Mouse (Mus musculus) thymus, postnatal 0 days (tissue): Measurements from ENCODE around the gene Coa5. TPM values are rescaled to one million over a fixed set of nuclear protein-coding genes. Genes with fewer than 3 reads are reported as not detected.

Source experiments
- DNase-seq: peaks from one replicate; pipeline ENCODE4 v3.0.0-alpha.2; 2015; ENCODE audit warnings: low spot score
- polyA plus RNA-seq: library from polyadenylated mRNA; unstranded; fragments of >200 nt; fragmentation: Nextera tagmentation; extraction: Ambion mirVana; gene quantifications from 2 replicates; pipeline ENCODE4 v1.2.1, GENCODE M21; 2015

The Coa5 gene
- polyA plus RNA-seq, result 37.7 and 38.4 TPM in 2 replicates

DNA sequence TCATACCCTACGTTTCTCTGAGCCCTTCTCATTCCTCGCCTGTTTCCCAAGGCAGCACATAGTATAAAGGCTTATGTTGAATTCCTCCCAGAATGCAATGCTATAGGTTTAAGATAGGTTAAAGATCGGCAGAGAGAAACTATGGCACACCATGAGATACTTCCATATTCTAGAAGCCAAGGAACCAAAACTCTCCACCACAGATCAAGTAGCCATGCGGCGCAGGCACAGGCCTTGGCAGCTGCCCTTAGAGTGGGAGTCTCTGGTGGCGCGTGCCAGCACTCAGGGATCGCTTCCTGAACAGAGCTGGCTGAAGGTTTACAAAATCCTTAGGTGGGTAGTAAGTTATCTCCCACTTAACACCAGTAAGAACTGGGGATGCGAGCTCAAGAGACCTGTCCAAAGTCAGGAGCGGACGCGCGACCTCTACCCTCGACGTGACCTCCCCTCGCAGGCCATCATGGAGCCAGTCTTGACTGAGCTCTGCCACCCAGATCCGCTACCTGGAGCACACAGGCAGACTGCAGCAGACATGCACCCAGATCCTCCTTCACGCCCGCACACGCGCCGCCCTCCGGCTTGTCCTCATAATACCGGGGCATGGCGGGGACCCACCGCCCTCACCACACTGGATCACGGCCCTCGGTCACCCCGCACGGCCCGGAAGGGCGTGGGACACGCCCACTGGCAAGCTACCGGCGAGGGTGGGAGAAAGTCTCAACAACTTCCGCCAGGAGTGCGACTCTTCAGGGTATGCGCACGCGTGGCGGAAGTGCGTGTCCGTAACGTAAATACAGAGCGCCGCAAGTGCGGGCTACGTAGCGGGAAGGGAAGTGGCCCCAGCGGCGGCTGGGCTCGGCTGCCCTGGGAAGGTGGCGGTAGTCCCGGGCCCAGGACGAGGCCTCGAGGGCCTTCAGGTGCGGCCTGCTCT, at the start of gene Coa5, which contains the start of gene Unc50:
Coa5 (minus strand) TSS at position 738 of the 931 bp plus-strand sequence.
Unc50 (plus strand) TSS at position 774 of the 931 bp plus-strand sequence.
- peak; percentile 97 for DNase-seq

GRCm38 (mm10) chr1:37479074-37479473, 49.2 kb upstream of the Coa5 start:
- DNase-seq, result peak; percentile 83

DNA sequence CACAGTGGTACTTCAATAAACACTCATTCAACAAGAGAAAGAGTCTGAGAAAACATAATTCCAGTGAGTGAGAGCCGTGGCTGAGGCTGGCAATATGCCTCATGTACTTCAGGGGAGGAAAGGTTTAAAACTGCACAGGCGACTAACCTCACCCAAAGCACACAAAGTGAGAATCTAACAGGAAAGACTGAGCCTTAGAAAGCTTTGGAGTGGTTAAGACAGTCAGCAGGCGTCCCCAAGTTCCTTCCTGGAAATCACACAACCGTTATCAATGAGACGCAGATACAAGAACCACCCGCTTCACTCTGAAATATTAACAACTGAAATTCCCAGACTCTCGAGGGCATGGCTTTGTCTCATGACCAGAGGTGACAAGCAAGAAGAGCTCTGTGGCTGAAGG, 48.5 kb upstream of the Coa5 start:
- peak; percentile 43 for DNase-seq

GRCm38 (mm10) chr1:37477928-37478327, 48.0 kb upstream of the Coa5 start:
- DNase-seq, result peak; percentile 48

DNA sequence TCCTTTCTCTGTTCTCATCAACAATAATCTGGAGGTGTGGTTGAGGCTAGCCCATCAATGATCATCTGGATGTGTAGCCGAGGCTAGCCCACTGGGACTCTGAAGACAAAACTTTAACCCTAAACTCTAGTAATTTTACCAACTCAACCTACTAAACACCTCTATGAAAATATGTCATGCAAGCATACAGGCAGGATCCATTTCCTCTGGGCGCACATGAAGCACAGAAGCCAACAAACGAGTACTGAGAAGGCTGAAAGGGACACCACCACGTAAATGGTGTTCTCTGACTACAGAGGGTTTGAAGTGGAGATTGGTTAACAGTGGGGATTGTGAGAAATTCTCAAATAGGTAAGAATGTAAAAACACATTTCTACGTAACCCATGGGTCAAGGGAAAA, 47.3 kb upstream of the Coa5 start:
- peak; percentile 26 for DNase-seq

DNA sequence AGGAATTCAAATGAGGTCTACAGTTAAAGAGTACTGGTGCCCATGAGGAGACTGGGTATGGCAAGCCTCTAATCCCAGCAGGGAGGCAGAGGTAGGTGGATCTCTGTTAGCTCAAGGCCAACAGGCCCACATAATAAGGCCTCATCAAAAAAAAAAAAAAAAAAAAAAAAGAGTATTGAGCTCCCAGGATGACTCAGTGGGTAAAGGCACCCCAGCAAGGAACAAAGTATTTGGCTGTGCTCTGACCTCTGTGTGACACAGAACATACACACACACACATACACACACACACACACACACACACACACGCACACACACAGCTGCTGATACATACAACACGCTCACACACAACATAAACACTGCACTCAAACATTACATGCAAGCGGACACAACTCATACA, 45.4 kb upstream of the Coa5 start:
- no peak for DNase-seq

- no peak for DNase-seq
Measured at GRCm38 (mm10) chr1:37474634-37475190, 44.8 kb upstream of the Coa5 start.

- peak; percentile 51 for DNase-seq
Measured at GRCm38 (mm10) chr1:37474046-37474445, 44.1 kb upstream of the Coa5 start.

GRCm38 (mm10) chr1:37473251-37473650, 43.3 kb upstream of the Coa5 start:
- peak; percentile 83 for DNase-seq

DNA sequence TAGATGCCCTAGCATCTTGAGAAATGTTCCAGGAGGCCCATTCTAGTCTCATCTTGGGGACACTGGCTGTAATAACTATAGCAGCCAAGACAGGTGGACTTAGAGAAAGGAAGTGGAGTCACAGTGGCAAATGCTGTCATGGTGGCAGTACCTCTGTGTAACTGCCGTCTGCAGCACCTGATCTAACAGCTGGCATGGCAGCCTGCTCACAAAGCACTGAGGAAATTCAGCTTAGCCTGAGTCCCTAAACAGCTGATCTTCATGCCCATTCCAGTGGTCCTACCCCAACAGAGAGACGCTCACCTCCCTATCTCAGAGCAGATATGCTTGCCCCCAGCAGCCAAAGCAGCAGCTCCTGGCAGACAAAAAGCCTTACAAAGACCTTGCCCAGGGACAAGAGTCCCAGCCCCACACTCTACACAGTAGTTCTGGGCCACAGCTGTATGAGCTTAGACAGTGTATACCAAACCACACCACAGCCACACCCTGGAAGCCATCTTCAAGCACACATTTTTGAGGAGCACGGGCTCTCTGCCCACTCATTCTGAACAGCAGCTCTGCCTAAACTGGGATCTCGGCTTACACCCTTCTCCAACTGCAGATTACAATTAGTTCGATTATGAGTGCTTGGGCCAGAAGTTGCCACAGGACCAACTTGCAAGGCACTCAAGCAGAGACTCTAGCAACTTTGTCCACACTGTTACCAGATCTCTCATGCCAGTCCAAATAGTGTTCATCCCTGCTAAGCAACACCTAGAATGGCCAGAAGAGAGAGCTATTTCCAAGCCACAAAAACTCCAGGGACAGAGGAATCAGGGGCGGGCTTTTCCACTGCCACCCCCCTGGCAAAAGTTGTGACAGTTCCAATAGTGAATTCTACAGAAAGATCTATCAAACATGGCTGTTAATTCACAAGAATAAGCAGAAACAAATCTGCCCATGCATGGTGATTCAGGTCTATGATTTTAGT, 41.6 kb upstream of the Coa5 start:
- DNase-seq, result peak; percentile 74

DNA sequence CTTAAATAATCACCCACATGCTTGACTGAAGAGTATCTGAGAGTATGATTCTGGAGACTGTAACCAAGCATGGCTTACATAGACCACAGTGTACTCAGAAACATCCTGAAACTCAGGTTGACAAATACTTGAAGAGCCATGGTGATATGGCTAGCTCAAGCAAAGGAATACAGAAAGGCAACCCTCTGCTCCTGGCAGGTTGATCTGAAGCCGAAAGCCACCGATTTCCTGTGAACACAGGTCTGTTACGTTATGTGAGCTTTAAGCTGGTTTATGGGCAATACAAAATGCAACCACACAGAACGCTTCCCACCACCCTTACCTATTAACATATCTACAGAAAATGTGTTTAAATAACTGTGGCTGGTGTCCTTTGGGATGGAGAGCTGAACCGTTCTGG, 39.1 kb upstream of the Coa5 start:
- DNase-seq, result peak; percentile 18

- DNase-seq, result no peak
Measured at GRCm38 (mm10) chr1:37467806-37468205, 37.9 kb upstream of the Coa5 start.

DNA sequence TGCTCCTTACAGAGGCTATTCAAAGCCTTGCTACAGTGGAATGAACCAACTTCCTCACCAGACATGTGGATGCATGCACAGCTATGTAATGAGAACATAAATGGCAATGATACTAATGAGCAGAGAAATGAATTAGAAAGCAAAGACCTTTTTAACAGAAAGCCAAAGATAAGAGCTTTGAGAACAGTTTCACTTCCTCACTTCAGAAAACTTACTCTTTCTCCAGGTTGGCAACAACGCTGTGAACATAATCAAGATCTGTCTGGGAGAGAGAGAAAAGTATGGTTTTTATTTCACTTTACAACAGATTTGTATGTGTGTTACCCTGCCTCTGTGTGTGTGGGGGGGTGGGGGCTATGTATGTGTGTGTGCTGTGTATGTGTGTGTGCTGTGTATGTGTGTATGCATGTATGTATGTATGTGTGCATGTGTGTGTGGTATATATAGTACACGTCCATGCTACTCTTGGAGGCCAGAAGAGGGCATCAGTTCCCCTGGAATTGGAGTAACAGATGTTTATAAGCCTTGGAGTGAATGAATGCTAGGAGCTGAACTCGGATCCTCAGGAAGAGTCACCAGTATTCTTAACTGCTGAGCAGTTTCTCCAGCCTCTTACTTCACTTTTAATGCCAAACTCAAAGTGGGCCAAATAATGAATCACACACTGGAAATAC, 36.6 kb upstream of the Coa5 start:
- DNase-seq, result no peak

- DNase-seq, result no peak
Measured at GRCm38 (mm10) chr1:37464878-37465452, 35.1 kb upstream of the Coa5 start.

GRCm38 (mm10) chr1:37457546-37457945, 27.6 kb upstream of the Coa5 start:
- DNase-seq, result no peak

- no peak for DNase-seq
Measured at GRCm38 (mm10) chr1:37451270-37451669, 21.4 kb upstream of the Coa5 start.

DNA sequence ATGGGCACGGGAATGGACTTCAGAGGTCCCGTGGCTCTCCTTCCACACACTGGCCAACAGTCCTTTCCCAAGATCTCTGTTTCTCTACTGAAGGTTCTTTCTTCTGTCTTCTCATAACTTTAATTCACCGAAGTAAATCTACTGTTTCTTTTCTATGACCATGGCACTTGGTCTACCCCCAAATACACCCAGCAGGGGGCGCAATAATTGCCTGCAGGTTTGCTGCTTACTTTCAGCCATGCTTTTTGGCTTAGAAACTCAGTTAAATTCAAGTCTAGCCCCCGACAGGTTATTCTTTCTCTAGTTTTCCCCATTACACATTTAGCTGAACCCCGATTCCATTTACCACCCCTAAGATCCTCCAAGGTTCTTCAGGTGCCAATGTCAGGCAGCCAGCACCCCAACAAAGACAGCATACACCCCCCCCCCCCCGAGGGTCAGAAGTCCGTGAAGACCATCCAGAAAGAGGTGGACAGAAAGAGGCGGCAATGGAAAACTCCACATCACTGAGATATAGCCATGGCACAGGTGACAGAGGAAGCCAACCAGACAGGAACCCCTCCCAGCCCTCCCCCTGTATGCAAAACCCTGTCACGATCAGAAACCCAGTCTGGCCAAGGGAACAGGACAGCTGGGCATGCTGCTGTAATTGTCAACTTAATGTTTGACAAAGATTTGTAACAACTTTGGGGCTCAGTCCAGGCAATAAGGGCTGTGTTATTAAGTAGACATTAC, 18.6 kb upstream of the Coa5 start:
- DNase-seq, result peak; percentile 61

DNA sequence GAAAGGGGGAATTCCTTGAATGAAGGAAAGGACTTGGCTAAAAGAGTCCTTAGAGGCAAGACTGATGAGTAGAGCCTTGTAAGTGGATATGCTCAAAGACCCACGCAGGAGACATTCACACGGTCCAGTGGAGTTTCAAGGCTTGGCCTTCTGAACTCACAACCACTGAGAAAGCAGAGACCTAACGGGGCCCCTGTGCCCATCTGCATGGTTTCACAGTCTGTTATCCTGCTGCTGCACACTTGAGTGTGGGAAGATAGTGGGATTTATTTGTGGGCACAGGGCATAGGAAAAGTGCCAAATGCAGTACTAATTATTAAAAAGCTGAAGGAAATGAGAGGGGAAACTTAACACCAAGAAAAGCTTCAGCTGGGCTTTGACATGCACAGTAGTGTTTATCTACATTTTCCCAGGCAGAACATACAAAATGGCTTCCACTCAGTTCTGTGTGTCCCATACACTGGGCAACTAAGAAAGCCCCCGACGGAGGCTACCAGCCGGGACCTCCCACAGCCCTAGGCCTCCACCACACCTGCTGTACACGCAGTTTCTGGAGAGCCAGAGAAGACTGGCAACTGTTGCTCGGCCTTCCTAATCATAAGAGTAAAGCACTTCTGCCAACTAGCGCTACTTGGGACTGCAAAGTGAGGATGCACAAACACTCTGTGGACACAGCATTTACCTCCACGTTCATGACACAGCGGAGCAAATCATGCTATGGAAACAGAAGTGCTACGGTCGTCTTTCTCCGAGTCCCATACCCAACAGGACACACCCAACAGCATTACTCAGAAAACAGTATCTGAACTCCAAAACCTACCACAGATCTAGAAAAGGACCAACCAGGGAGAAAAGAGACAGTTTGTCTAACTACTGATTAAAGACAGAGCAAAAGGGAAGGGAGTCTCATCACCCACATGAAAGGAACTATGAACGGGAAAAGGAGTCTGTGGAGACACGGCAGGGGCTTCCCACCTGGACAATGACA, 13.2 kb upstream of the Coa5 start:
- no peak for DNase-seq
